Mouse (Mus musculus) embryo, embryonic 11.5 days (tissue): Measurements from ENCODE around the gene Rabgap1l.
"Not testable (repeated sequence)": the region's sequence is repeated elsewhere in the genome, so short reads cannot be mapped to it uniquely, and the experiment has no call there.

Source experiments
- DNase-seq: peaks from one replicate; pipeline ENCODE4 v3.0.0-alpha.2; 2012; ENCODE audit warnings: low read depth, low spot score

The Rabgap1l gene

DNA sequence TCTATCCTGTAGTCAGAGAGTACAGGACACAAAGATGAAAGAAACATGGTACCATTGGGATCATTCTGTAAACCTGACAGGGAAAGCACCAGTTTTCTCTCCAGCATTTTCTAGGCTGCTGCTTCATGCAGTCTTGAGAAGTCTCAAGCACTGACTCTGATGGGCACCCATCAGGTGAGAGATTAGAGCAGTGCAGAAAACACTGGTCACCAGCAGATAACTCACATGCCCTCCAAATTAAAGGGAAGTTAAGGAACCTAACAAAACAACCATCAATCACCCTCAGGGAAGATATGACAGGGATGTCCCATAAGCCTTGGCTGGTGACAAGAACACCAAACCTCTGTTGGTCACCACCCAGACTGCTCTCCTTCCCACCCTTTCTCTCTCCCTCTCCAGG, 285.2 kb downstream of the Rabgap1l start:
- DNase-seq: no peak

- DNase-seq: no peak
Measured at GRCm38 (mm10) chr1:160496906-160497577, 296.0 kb downstream of the Rabgap1l start.

- DNase-seq: no peak
Measured at GRCm38 (mm10) chr1:160485731-160486130, 307.3 kb downstream of the Rabgap1l start.

DNA sequence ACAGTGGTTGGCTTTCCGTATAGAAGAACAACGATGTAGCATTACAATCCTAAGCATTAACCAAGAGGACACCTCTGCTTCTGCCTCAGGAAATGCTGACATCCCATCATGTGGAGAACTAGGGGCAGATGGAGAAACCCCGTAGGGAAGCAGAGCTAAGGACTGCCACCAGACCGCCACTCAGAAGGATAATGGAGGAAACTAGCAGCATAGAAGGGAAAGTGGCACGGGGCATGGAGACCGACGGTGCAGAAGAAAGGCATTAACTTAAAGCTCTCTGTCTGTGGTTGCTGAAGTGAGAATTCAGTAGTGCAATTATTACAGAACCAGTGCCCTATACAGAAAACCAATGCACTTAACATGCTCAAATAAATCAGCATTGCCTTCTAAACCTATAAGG, 308.0 kb downstream of the Rabgap1l start:
- DNase-seq: no peak

GRCm38 (mm10) chr1:160481643-160482042, 311.4 kb downstream of the Rabgap1l start:
- DNase-seq: no peak

GRCm38 (mm10) chr1:160467443-160467842, 325.6 kb downstream of the Rabgap1l start:
- no peak for DNase-seq

- DNase-seq: no peak
Measured at GRCm38 (mm10) chr1:160465186-160465585, 327.8 kb downstream of the Rabgap1l start.

DNA sequence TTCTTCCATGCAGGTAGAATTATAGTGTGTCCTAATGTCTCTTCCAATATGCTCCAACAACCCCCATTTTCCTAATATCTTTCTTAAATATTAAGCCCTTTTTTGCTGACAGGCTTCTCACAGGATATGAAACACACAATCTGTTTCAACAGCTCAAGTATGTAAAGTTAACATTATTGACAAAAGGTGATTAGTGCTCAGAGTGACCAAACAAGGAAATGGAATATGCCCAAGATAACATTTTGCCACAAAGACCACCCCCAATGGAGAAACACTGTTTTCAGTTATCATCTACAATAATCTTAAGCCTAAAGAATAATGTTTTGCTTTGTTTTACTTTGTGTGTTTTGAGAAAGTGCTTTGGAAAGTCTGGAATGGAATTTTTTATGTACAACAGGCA, 328.9 kb downstream of the Rabgap1l start:
- no peak for DNase-seq

DNA sequence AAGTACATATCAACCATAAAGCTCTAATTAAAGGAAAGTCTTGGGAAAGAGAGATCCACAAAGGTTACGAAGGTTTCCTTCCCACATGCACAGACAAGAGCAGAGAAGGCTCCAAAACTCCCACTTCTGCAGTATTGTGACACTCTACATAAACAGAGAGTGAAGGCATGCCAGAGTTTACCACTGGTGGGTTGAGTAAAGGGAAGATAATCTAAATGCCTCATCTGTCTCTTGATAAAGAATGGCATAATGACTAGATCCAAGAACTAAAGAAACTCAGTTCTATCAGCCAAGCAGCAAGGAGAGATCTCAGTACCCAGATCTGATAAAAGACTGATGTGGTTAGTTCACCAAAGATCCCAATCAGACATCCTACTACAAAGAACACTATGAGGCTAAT, 332.7 kb downstream of the Rabgap1l start:
- no peak for DNase-seq

DNA sequence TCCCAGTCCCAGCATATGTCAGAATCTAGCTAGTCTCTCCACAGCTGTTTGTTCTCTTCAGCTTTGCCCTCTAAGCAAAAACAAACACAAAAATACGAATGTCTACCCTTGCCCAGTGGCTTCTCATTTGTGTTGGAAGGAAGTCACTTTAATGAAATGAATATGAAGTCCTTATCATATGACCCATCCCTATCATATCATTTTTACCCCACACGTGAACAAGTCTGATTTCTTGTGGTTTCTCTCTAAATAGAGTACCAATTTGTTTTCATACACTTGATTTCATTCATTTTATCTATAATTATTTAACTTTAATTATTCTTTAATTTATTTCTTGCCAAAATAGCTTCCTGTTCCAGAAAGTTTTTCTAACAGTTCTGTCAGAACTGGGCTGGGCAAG, 341.3 kb downstream of the Rabgap1l start:
- no peak for DNase-seq

GRCm38 (mm10) chr1:160448681-160449080, 344.3 kb downstream of the Rabgap1l start:
- DNase-seq: no peak

- no peak for DNase-seq
Measured at GRCm38 (mm10) chr1:160446823-160447222, 346.2 kb downstream of the Rabgap1l start.

DNA sequence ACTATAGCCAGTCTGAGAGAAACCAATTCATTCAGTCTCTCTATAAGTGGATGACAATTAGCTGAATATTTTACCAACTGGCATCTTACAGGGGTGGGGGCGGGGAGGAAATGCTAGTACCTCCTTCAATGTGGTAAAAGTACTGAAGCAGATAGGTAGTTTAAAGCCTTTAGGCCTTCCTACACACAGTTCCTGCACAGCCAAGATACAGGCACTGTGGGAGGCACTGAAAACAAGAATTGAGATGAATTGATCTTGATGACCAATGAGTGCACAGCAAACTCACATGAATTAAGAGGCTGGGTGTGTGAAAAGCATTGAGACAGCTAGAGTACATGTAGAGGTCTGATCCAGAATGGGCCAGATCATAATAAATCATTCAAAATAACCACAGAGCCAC, 349.5 kb downstream of the Rabgap1l start:
- DNase-seq: no peak

DNA sequence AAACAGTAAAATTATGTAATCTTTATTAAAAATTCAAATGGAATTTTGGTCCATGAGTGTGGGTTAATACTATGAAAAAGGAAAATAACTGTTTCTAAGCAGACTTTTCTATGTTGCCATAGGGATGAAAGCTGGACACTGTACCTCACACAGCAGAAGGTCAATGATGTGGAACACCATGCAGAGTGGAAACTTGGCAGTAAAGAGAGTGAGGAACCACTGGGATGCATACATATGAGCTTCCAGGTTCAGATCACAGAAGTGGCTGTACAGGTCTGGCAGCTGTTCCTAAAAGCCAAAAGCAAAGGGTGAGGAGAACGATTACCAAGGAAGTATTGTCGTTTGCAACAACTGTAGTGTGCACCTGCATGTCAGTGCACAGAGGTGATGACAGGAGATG, 351.3 kb downstream of the Rabgap1l start:
- DNase-seq: no peak

DNA sequence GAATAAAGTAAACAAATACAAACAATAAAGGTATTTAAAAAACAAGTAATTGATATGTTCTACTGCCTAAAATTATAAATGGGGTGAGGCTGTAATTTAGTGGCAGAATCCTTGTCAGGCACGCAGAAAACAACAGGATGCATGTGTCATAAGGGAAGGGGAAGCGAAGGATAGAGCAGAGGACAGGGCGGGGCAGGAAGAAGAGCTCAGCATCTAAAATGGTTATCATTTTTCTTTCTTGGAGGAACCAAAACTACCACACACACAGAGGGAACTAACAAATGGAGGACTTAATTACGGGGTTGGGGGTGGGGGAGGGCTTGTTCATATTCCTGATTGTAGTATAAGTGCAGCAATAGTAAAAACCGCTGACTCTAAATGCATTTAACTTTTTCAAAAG, 351.9 kb downstream of the Rabgap1l start:
- DNase-seq: no peak

GRCm38 (mm10) chr1:160438820-160439219, 354.2 kb downstream of the Rabgap1l start:
- DNase-seq: no peak

- DNase-seq: no peak
Measured at GRCm38 (mm10) chr1:160417196-160417854, 375.7 kb downstream of the Rabgap1l start.

DNA sequence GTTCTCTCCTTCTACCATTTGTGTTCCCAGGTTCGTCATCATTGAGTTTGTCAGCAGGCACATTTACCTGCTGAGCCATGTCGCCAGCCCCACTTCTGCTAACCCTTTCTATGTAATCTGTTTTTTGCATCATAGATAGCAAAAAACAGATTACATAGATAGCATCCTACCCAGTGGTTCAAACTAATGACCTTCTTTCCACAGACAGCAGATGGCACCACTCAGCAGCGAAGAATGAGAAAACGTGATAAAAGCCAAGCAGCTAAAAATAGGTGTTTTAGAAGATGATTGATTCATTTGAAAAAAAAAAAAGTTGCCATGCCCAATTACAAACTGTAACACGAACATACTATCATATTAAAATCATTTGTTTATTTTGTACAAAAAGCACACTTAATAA, 382.2 kb downstream of the Rabgap1l start:
- no peak for DNase-seq

DNA sequence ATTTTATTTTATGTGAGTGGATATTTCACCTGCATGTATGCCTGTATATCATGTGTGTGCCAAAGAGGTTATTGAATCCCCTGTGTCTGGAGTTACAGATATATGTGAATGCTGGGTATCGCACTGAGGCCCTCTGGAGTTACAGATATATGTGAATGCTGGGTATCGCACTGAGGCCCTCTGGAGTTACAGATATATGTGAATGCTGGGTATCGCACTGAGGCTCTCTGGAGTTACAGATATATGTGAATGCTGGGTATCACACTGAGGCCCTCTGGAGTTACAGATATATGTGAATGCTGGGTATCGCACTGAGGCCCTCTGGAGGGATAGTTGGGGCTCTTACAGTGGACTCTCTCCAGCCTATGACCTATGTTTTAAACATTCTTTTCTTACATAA, 383.3 kb downstream of the Rabgap1l start:
- DNase-seq: not testable (repeated sequence)

- DNase-seq: no peak
Measured at GRCm38 (mm10) chr1:160409123-160409522, 383.9 kb downstream of the Rabgap1l start.

DNA sequence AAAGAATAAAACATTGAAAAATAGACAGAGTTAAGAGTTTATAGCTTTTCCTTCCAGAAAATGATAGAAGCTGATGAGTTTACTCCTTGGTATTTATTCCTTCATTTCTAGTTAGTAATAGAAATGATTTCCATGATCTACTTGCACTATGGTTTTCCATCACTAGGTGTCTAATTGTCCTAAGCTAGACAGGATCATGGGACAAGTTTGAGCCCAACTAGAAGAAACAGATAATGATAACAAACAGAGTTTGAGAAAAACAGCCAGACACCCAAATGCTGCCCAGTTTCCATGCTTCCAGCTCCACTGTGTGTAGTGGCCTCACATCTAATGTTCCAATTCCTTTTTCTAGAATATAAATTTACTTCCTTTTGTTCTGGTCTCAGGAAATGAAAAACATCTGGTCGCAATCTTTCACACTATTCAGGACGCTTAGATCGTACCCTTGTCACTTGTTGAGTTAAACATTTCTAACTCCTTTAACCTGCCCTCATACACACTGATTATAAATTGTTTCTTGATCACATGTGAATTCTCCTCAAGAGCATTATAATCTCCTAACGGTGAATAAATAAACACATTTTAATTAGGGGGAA, 384.6 kb downstream of the Rabgap1l start:
- peak; percentile 8 for DNase-seq

DNA sequence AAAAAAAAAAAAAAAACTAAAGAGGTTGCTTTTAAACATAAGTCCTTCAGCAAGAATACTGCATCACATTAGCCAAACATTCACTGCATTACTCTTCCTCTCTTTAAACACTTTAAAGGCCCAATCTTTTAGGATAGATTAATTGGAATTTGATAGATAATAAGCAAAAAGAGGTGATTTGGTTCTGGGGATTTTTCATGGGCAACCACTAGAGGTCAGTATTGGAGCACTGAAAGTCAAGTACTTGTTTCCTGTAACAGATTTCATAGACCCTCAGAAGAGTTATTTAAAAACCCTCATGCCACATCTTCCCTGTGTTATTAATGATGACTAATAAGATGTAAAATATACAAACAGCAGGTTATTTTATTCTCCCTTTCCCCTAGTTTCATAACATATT, 393.6 kb downstream of the Rabgap1l start:
- DNase-seq: no peak

- DNase-seq: no peak
Measured at GRCm38 (mm10) chr1:160397037-160397436, 396.0 kb downstream of the Rabgap1l start.
